Mouse (Mus musculus) neural tube, embryonic 13.5 days (tissue): ENCODE data around the gene Nrf1. TPM values are rescaled to one million over a fixed set of nuclear protein-coding genes. Genes with fewer than 3 reads are reported as not detected.

Experiments
- ATAC-seq: fragments of 200-750 bp; cut with Nextera tagmentation; 2 replicates; pipeline ENCODE4 v1.8.0; 2017; ENCODE audit warnings: low read depth, mild to moderate bottlenecking, moderate TSS enrichment, moderate library complexity
- H3K27ac ChIP-seq: fragments of 300-500 bp; sonication (generic); replicated peaks from 2 replicates; pipeline ENCODE4 v1.5.1; 2015; ENCODE audit warnings: moderate library complexity, mild to moderate bottlenecking, inconsistent platforms
- H3K27me3 ChIP-seq: fragments of 300-500 bp; sonication (generic); 2 replicates; pipeline ENCODE4 v1.6.1; 2015; ENCODE audit warnings: mild to moderate bottlenecking, inconsistent platforms
- H3K36me3 ChIP-seq: fragments of 300-500 bp; sonication (generic); 2 replicates; pipeline ENCODE4 v1.6.1; 2015; ENCODE audit warnings: mild to moderate bottlenecking, inconsistent platforms
- H3K4me1 ChIP-seq: fragments of 300-500 bp; sonication (generic); replicated peaks from 2 replicates; pipeline ENCODE4 v1.6.1; 2015; ENCODE audit warnings: inconsistent platforms
- H3K4me2 ChIP-seq: fragments of 300-500 bp; sonication (generic); 2 replicates; pipeline ENCODE4 v1.6.1; 2015; ENCODE audit warnings: inconsistent platforms, mild to moderate bottlenecking, moderate library complexity
- H3K4me3 ChIP-seq: fragments of 300-500 bp; sonication (generic); 2 replicates; pipeline ENCODE4 v1.5.1; 2015; ENCODE audit warnings: mild to moderate bottlenecking, inconsistent platforms
- H3K9ac ChIP-seq: fragments of 300-500 bp; sonication (generic); 2 replicates; pipeline ENCODE4 v1.6.1; 2015; ENCODE audit warnings: moderate library complexity, mild to moderate bottlenecking, inconsistent platforms
- H3K9me3 ChIP-seq: fragments of 300-500 bp; sonication (generic); 2 replicates; pipeline ENCODE4 v1.6.1; 2016; ENCODE audit warnings: inconsistent platforms
- WGBS: fragments of 180-500 bp; shearing (Covaris S2); methylation state at CpG from one replicate; pipeline ENCODE4 v1.1.7; 2015; 5-methylcytosine and 5-hydroxymethylcytosine counted together
- polyA plus RNA-seq: library from polyadenylated mRNA; unstranded; fragments of >200 nt; fragmentation: Nextera tagmentation; extraction: Ambion mirVana; gene quantifications from 2 replicates; pipeline ENCODE4 v1.2.1, GENCODE M21; 2015

Gene Nrf1
- polyA plus RNA-seq, 1 experiment from 2014 or later: 40.9 TPM

- Histone ChIP-seq H3K4me2 (no peak overlapping the region), H3K36me3 (peaks cover 60% of the 10 kb centered on the region), H3K9me3 (no peaks in the 10 kb centered on the region), H3K4me3 (no peak overlapping the region), H3K9ac (no peak overlapping the region), H3K27ac (no peak overlapping the region), H3K27me3 (no peaks in the 10 kb centered on the region), H3K4me1 (no peaks in the 10 kb centered on the region)
- no peak for ATAC-seq
- WGBS: 79% methylated on average over 7 of the region's 7 CpGs
Measured at GRCm38 (mm10) chr6:30126060-30126459, 78.3 kb downstream of the Nrf1 start.

GRCm38 (mm10) chr6:30126766-30127165 is 79.0 kb downstream of the Nrf1 start:
- H3K27me3 ChIP-seq: no peaks in the 10 kb centered on the region
- 89% methylated on average over 9 of the region's 9 CpGs for WGBS
- no peak overlapping the region for H3K9ac ChIP-seq
- ATAC-seq: no peak
- H3K4me1 ChIP-seq: no peaks in the 10 kb centered on the region
- no peak overlapping the region for H3K4me3 ChIP-seq
- H3K27ac ChIP-seq: no peak overlapping the region
- no peaks in the 10 kb centered on the region for H3K9me3 ChIP-seq
- H3K4me2 ChIP-seq: no peak overlapping the region
- H3K36me3 ChIP-seq: peaks cover 56% of the 10 kb centered on the region

- Histone ChIP-seq H3K4me3 (no peak overlapping the region), H3K27me3 (no peaks in the 10 kb centered on the region), H3K27ac (no peak overlapping the region), H3K4me2 (no peak overlapping the region), H3K9me3 (no peaks in the 10 kb centered on the region), H3K9ac (no peak overlapping the region), H3K36me3 (peaks cover 50% of the 10 kb centered on the region), H3K4me1 (no peaks in the 10 kb centered on the region)
- no peak for ATAC-seq
- WGBS: 98% methylated on average over 3 of the region's 3 CpGs
Measured at GRCm38 (mm10) chr6:30132399-30132798, 84.6 kb downstream of the Nrf1 start.

GRCm38 (mm10) chr6:30135590-30135989 is 87.8 kb downstream of the Nrf1 start:
- Histone ChIP-seq H3K4me3 (no peak overlapping the region), H3K9ac (no peak overlapping the region), H3K4me1 (no peaks in the 10 kb centered on the region), H3K9me3 (no peaks in the 10 kb centered on the region), H3K4me2 (no peak overlapping the region), H3K27ac (no peak overlapping the region), H3K27me3 (no peaks in the 10 kb centered on the region), H3K36me3 (peaks cover 47% of the 10 kb centered on the region)
- ATAC-seq: no peak
- 56% methylated on average over 3 of the region's 3 CpGs for WGBS

DNA sequence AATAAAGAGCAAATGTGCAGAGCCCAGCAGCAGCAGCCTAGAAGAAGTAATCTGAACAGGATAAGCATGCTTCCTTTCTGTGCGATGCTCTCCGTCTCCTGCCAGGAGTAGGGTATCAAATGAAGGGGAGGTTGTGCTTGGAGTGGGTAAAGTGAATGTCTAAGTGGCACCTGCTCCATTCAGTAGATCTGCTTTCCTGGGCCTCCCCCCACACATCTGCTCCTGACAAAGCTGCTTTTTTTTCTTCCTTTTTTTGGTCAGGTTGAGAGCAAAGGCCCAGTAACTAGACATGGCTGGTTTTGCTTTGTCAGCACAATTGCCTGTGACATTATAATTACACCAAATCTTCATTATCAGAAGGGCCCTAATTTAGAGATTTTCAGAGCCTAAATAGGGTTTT is 89.4 kb downstream of the Nrf1 start:
- Histone ChIP-seq H3K4me3 (no peak overlapping the region), H3K36me3 (peaks cover 51% of the 10 kb centered on the region), H3K4me1 (no peaks in the 10 kb centered on the region), H3K9me3 (no peaks in the 10 kb centered on the region), H3K4me2 (no peak overlapping the region), H3K9ac (no peak overlapping the region), H3K27ac (no peak overlapping the region), H3K27me3 (no peaks in the 10 kb centered on the region)
- no peak for ATAC-seq
- WGBS: 85% methylated on average over 2 of the region's 2 CpGs

DNA sequence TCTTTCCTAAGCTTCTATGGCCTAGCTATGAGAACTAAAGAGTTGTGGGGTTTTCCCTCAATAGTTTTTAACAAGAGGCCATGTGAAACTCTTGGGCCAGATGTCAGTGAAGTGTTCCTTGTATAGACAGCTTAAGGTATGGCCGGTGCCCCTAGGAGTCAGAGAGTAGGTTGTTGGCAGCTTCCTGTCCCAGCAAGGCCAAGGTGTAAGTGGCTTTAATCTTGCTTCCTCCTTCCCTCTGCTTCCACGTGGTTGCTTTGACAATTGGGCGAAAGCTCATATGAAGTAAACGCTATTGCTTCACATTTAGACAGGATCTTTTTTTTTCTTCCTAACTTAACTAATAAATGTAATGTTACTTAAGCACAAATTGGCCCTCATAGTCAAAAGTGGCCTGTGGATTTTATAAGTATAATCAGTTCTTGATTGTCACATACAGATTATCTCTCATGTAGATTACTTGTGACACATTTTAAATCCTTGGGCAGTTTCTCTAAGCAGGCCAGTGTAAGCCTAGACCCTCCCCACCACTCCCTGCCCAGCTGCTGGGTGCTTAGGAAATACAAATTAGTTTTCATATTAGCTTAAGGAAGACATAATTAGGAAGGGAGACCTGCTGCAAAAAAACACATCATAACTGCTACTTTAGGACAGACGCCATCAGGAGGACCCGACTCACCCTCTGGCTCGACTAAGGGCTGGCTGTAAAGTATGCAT is 91.7 kb downstream of the Nrf1 start:
- no peak for ATAC-seq
- 92% methylated on average over 7 of the region's 7 CpGs for WGBS
- Histone ChIP-seq H3K4me3 (no peak overlapping the region), H3K9ac (no peak overlapping the region), H3K4me2 (no peak overlapping the region), H3K27ac (no peak overlapping the region), H3K27me3 (no peaks in the 10 kb centered on the region), H3K4me1 (no peaks in the 10 kb centered on the region), H3K9me3 (no peaks in the 10 kb centered on the region), H3K36me3 (peaks cover 59% of the 10 kb centered on the region)

- H3K9me3 ChIP-seq: no peaks in the 10 kb centered on the region
- H3K27ac ChIP-seq: no peak overlapping the region
- H3K4me1 ChIP-seq: no peaks in the 10 kb centered on the region
- H3K4me2 ChIP-seq: no peak overlapping the region
- H3K9ac ChIP-seq: no peak overlapping the region
- no peak overlapping the region for H3K4me3 ChIP-seq
- no peaks in the 10 kb centered on the region for H3K27me3 ChIP-seq
- no peak for ATAC-seq
- 92% methylated on average over 4 of the region's 4 CpGs for WGBS
- H3K36me3 ChIP-seq: peaks cover 54% of the 10 kb centered on the region
Measured at GRCm38 (mm10) chr6:30143263-30143662, 95.5 kb downstream of the Nrf1 start.

- no peaks in the 10 kb centered on the region for H3K9me3 ChIP-seq
- H3K4me2 ChIP-seq: no peak overlapping the region
- H3K9ac ChIP-seq: no peak overlapping the region
- H3K27me3 ChIP-seq: no peaks in the 10 kb centered on the region
- H3K27ac ChIP-seq: no peak overlapping the region
- H3K4me3 ChIP-seq: no peak overlapping the region
- H3K36me3 ChIP-seq: peaks cover 42% of the 10 kb centered on the region
- WGBS: 64% methylated on average over 7 of the region's 7 CpGs
- no peak for ATAC-seq
- peaks cover 2% of the 10 kb centered on the region for H3K4me1 ChIP-seq
Measured at GRCm38 (mm10) chr6:30147058-30147457, 99.3 kb downstream of the Nrf1 start.

- Histone ChIP-seq H3K9ac (no peak overlapping the region), H3K4me2 (no peak overlapping the region), H3K36me3 (peaks cover 40% of the 10 kb centered on the region), H3K27me3 (no peaks in the 10 kb centered on the region), H3K4me1 (peaks cover 9% of the 10 kb centered on the region), H3K9me3 (no peaks in the 10 kb centered on the region), H3K27ac (no peak overlapping the region), H3K4me3 (no peak overlapping the region)
- no peak for ATAC-seq
- 90% methylated on average over 6 of the region's 6 CpGs for WGBS
Measured at GRCm38 (mm10) chr6:30147753-30148152, 100.0 kb downstream of the Nrf1 start.

- Histone ChIP-seq H3K27ac (no peak overlapping the region), H3K36me3 (peaks cover 26% of the 10 kb centered on the region), H3K9me3 (no peaks in the 10 kb centered on the region), H3K4me1 (peaks cover 26% of the 10 kb centered on the region), H3K4me3 (no peak overlapping the region), H3K27me3 (no peaks in the 10 kb centered on the region), H3K4me2 (no peak overlapping the region), H3K9ac (no peak overlapping the region)
- no peak for ATAC-seq
- WGBS: 93% methylated on average over 8 of the region's 8 CpGs
Measured at GRCm38 (mm10) chr6:30150471-30150870, 102.7 kb downstream of the Nrf1 start.

DNA sequence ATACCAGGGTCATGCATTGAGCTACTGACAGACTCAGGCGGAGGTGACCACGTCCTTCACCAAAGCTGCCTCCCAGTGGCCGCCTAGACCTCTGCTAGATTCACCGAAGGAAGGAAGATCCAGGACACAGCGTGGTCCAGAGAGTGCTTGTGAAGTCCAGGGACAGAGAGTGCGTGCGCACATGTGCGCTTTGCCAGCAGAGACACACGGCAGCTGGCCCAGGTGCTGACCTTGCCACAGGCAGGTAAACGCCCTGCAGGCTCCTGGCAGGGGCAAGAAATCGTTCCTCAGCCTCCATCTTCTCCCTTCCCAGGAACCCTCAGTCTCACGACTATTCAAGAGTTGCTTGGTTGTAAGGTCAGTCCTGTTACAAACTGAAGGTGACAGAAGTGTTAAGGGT is 104.4 kb downstream of the Nrf1 start:
- peaks cover 26% of the 10 kb centered on the region for H3K4me1 ChIP-seq
- 0 out of 2 replicates have a peak overlapping the region, but pooled peaks have one; percentile 22 for H3K9ac ChIP-seq
- peaks cover 26% of the 10 kb centered on the region for H3K36me3 ChIP-seq
- H3K9me3 ChIP-seq: no peaks in the 10 kb centered on the region
- no peaks in the 10 kb centered on the region for H3K27me3 ChIP-seq
- no peak for ATAC-seq
- H3K4me2 ChIP-seq: no peak overlapping the region
- WGBS: 92% methylated on average over 12 of the region's 12 CpGs
- no peak overlapping the region for H3K4me3 ChIP-seq
- peak overlapping the region; percentile 64 for H3K27ac ChIP-seq

GRCm38 (mm10) chr6:30152649-30153048 is 104.9 kb downstream of the Nrf1 start:
- Histone ChIP-seq H3K27ac (peak overlapping the region; percentile 64), H3K9me3 (no peaks in the 10 kb centered on the region), H3K4me1 (peaks cover 26% of the 10 kb centered on the region), H3K9ac (0 out of 2 replicates have a peak overlapping the region, but pooled peaks have one; percentile 22), H3K4me2 (no peak overlapping the region), H3K27me3 (no peaks in the 10 kb centered on the region), H3K4me3 (no peak overlapping the region), H3K36me3 (peaks cover 24% of the 10 kb centered on the region)
- ATAC-seq: 0 out of 2 replicates have a peak, but pooled peaks have one; percentile 68
- WGBS: 39% methylated on average over 10 of the region's 10 CpGs

DNA sequence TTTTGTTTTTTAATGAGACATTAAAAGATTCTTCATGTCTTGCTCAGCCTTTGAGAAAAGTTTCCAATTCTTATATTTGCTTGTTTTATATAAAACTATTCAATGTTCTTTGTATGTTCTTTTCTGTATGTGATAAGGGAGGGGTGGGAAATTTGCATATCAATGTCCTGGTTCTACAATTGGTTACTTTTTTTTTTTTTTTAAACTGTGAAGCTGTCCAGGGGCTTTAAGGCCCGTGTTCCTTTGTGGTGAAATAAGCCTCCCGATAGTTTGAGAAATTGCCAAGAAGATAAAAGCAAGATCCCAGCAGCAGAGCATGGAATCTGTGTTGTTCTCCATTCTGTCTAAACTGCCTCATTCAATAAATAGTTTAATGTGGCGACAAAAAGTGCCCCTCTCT is 105.3 kb downstream of the Nrf1 start:
- H3K4me2 ChIP-seq: no peak overlapping the region
- H3K4me1 ChIP-seq: peaks cover 26% of the 10 kb centered on the region
- H3K4me3 ChIP-seq: no peak overlapping the region
- H3K36me3 ChIP-seq: peaks cover 20% of the 10 kb centered on the region
- 34% methylated on average over 3 of the region's 3 CpGs for WGBS
- no peaks in the 10 kb centered on the region for H3K9me3 ChIP-seq
- peak overlapping the region; percentile 35 for H3K27ac ChIP-seq
- H3K27me3 ChIP-seq: no peaks in the 10 kb centered on the region
- no peak overlapping the region for H3K9ac ChIP-seq
- no peak for ATAC-seq
